Mouse (Mus musculus): ENCODE results near the gene Smc2. TPM values are rescaled to one million over a fixed set of nuclear protein-coding genes. Genes with fewer than 3 reads are reported as not detected.
"Not testable (repeated sequence)": the region's sequence is repeated elsewhere in the genome, so short reads cannot be mapped to it uniquely, and the experiment has no call there.

The Smc2 gene
- 1 to 10 TPM; 1.5 to 3.6 (median 2.7) TPM for total RNA-seq (2022)

DNA sequence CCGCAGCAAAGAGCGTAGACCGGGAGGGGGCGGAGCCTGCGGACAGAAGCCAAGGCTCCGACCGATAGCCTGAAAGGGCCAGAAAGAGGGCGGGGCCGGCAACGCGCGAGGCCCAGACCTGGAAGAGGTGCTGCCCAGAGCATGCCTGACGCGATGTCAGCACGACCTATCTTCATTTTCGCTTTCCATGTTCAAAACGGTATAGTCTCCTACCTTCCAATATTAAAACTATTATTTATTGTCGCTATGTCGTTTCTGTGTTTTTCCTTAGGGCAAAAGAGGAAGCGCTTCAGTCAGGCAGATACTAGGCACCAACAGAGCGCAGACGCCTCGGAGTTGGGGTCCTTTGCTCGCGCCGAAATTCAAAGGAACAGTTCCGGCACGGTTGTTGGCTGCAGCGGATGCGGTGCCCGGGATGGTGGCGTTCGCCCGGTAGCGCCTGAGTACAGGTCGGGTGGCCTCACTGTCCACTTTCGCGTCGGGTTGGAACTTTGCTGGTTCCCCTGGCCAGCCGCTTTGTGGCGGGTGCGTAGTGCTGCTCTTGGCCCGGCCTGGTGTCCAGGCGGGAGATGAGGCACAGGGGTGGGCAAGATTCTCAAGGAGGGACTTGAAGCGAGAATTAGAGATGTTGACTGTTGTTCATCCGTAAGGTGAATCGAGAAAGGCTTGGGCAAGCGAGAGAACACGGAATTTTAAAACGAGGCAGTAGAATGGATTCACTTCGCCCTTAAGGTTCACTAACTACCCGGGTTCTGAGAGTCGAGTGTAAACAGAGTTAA is at the start of gene Smc2:
Gene Smc2 (plus strand): TSS at position 358 of the 779 bp plus-strand sequence.
- peak; percentile 90 for DNase-seq (ENCODE audit: low spot score)

DNA sequence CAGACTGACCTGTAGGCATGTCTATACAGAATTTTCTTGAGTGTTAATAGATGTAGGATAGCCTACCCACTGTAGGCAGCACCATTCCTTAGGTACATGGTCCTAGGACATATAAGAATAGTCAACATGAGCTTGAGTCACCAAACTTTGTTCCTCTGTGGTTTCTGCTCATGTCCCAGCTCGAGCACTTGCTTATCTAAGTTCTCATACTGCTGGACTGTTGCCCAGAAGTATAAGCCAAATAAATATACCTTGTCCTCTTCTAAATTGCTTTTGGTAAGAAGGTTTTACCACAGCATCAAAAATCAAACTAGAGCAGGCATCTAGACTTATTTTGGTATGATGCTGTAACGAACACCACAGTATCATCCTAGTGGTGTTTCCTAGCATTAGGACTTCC is 27.5 kb upstream of the Smc2 start:
- DNase-seq (ENCODE audit: low spot score): no peak

DNA sequence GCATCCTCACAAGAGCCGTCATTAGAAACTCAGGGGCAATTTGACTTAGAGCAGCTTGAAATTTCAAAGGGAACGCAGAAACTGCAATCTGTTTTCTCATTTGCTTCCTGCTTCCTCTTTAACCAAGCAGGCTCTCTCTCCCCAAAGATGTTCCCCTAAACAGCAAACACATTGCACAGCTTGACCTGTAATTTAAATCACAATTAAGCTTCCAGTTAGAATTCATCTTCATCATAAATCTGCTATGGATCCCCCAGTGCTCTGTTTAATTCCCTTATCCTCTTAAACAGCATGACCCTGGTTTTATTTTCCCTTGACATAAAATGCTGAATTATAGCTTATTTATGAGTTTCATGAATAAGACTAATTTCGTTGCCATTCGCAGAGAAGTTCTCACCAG is 15.4 kb upstream of the Smc2 start:
- DNase-seq (ENCODE audit: low spot score): no peak

DNA sequence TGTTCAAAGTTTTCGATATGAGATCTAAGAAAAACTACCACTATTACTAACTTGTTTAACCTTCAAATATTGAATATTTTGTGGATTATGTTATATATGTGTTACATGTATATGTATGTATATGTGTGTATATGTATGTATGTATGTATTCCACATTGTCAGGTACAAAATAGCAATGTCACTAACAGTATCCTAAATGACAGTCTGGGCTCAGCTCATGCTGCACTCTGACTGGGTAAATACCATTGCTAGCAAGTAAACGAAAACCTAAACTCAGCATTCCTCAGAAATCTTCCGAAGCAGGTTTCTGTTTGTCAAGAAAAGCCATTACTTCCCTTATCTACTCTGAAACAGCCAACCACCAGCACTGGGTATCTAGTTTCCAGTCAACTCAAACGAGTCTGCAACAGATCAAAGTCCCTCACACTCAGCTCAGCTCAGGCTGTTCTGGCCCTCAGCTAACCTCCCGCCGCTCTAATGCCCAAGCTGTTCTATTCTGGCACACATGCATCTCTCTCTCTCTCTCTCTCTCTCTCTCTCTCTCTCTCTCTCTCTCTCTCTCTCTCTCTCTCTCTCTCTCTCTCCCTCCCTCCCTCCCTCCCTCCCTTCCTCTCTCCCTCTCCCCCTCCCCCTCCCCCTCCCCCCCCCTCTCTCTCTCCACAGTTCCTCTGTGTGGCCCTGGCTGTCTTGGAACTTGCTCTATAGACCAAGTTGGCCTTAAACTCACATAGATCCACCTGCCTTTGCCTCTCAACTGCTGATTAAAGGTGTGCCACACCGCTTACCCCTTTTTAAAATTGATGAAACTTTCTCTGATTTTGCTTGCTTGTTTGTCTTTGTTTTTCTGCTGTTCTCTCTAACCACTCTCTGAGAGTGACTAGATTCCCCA is 9.5 kb upstream of the Smc2 start:
- no peak for DNase-seq (ENCODE audit: low spot score)

DNA sequence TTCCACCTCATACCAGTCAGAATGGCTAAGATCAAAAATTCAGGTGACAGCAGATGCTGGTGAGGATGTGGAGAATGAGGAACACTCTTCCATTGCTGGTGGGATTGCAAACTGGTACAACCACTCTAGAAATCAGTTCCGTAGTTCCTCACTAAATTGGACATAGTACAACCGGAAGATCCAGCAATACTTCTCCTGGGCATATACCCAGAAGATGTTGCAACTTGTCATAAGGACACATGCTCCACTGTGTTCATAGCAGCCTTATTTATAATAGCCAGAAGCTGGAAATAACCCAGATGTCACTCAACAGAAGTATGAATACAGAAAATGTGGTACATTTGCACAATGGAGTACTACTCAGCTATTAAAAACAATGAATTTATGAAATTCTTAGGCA is 3.5 kb upstream of the Smc2 start:
- not testable (repeated sequence) for DNase-seq (ENCODE audit: low spot score)

DNA sequence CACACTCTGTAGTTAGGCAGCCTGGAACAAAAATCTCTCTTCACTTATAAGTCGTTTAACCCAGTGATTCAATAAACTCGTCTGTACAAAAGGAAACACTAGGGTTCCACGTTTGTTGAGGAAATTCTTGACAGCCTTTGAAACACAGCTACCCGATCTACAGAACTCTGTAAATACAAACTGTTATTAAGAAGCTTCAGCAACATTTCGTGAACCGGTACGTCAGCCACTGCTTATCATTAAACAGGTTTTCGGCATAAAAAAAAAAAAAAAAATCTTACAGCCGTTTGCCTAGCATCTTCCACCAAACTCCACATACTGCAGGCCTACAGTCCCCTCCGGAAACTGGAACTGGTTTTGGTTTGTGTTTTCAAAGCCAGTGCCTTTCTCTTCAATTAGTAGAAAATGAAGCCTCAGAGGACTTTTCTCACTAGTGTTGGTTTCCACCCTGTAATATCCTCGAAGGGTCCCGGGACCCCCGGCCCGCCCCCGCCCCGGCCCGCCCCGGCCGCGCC is 615 bp upstream of the Smc2 start:
- peak; percentile 4 for DNase-seq (ENCODE audit: low spot score)

DNA sequence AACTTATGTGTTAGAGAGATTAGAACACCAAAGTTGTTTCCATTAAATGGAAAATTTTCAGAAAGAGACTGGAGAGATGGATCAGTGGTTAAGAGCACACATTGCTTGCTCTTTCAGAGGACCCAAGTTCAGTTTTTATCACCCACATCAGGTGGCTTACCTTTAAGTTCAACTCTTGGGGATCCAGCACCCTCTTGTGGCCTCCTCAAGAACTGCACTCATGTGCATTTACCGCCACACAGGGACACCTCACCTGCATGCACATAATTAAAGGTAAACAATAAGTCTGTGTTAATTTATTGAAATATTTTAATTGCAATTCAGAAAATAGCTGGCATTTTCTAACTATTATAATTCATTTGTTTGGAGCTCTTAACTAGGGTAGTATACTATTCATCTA is 20.7 kb downstream of the Smc2 start:
- no peak for DNase-seq (ENCODE audit: low spot score)

DNA sequence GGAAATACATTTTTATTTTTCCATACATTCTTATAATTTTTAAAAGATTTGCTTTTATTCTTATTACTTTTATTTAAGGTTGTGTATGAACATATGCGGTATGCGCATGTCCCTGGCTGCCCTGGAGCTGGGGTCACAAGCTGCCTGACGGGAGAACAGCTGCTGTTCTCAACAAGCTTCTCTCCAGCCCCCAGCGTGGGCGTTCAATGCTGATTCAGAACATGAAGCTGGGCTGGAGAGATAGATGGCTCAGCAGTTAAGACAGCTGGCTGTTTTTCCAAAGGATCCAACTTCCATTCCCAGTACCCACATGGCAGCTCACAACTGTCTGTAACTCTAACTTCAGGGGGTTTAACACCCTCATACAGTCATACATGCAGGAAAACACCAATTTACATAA is 22.3 kb downstream of the Smc2 start:
- no peak for DNase-seq (ENCODE audit: low spot score)

DNA sequence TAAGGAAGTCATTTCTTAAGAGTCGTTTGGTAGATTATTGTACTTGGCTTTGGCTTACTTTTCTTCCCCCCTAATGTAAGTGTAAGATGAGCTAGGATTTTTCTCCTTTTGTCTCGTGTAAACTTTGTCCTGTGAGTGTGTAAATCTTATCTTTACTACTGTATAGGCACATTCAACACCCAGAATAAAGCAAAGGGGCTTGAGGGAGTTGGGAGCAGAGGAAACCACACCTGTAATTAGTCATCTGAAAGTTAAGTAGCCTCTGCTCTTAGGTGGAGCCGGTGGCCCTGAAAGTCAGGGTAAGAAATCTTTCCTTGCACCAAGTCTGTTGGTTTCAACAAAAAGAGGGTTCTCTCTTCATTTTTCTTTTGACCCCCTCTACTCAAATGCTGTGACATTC is 34.4 kb downstream of the Smc2 start:
- no peak for DNase-seq (ENCODE audit: low spot score)

DNA sequence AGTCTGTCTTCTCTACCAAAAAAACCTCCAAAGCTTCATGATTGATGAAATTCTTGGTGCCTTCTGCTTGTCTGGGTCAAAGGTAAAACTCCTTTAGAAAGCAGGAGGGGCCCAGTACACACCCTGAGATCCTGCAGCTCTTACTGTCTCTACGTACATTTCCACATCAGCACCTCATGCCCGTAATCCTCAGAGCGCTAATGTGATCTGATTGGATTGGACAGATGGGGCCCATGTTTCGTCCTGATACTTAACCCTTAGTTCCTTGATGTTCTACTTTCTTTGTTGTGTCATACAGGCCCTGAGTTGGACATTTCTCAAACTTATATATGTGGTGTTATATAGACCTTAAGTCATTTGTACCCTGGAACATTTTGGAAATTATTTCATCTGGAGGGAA is 48.4 kb downstream of the Smc2 start:
- DNase-seq (ENCODE audit: low spot score): no peak

DNA sequence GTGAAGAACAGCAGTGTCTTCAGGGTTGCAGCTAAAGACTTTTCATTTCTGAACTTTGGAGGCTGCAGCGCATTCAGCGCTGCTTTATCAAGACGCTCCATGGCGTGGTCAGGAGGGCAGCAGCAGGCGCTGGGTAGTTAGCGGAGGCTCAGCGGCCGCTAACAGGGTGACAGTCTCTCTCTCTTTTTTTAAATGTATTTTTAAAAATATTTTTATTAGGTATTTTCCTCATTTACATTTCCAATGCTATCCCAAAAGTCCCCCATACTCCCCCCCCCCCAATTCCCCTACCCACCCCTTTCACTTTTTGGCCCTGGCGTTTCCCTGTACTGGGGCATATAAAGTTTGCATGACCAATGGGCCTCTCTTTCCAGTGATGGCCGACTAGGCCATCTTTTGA is 58.1 kb downstream of the Smc2 start, which contains the start of gene Vma21-ps:
Gene Vma21-ps (minus strand): TSS at position 101 of the 400 bp plus-strand sequence.
- DNase-seq (ENCODE audit: low spot score): not testable (repeated sequence)

DNA sequence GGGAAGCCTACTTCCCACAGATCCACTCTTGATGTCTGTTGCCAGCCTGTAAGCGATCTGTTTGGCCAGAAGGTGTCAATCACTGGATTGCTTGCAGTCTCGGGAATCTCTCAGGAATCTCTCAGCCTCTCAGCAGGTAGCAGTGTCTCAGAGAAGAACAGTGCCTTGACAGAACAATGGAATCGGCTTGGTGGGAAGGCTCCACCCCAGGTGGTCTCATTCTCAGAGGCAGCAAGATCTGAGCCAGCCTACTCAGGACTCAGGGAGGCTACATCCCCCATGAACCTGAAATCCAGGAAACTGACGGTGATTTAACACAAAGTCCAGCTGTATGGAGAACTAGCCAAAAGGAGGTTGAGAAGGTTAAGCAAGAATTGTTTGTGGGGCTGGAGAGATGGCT is 78.5 kb downstream of the Smc2 start:
- DNase-seq (ENCODE audit: low spot score): no peak

DNA sequence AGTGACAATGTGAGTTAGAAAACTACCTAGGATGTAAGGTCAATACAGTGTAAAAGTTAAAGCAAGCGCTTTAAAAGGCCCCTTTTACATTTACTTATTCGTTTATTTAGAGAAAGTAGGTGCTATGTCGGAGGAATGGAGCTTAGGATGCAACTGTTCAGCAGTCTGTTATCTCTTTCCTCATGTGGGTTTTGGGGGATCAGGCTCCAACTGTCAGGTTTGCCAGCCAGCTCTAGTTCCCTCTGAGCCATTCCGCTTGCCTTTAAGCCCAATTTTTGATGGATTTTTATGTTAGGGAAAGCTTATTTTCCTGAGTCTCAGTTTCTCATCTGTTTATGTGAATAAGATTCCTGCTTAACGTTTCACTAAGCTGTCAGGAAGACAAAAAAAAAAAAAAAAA is 80.3 kb downstream of the Smc2 start:
- DNase-seq (ENCODE audit: low spot score): no peak

DNA sequence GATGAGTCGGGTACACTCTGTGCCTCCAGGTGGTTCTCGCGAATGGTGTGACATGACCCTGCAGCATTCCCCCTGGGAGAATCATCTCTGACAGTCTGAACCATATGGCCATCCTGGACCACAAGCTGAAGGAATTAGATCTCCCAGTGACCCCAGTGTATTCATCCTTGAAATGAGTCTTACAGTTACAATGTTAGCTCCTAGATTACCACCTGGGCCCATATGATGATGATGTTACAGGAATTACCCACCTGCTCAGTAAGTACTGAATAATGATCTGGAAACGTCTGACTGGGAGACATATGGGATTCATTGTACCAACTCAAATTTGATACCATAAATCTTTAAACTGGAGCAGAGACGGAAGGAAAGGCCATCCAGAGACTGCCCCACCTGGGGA is 87.4 kb downstream of the Smc2 start:
- no peak for DNase-seq (ENCODE audit: low spot score)

DNA sequence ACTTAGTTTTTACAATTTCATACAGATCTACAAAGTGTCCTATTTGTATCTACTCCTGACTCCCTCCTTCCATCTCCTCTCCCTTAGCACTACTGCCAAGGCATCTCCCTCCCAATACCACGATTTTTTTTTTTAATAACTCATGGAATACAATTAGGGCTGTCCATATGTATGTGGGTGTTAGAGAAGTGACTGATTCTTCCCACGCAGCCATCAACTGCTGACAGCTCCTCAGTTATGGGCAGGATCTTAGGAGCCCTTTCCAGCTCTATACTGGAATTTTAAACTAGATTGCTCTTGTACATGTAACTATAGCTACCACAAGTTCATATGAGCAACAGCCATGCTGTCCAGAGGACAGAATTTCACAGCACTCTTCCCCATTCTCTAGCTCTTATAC is 91.6 kb downstream of the Smc2 start:
- DNase-seq (ENCODE audit: low spot score): no peak

Other genes starting within 250 kb of the Smc2 start
- not detected for gene Vma21-ps, start 58.0 kb downstream of the Smc2 start, total RNA-seq (2022)
- gene Toporsl, start 157.0 kb downstream of the Smc2 start, total RNA-seq (2022): not detected

Measured in heart, adult 8-10 months (tissue).